Mouse (Mus musculus) ovary, postnatal 14 days (tissue): ENCODE measurements around the gene Phf21a.
"Not testable (repeated sequence)": the region's sequence is repeated elsewhere in the genome, so short reads cannot be mapped to it uniquely, and the experiment has no call there.

ENCODE experiments used
- DNase-seq: peaks from one replicate; pipeline ENCODE4 v3.0.0; 2022; ENCODE audit warnings: low spot score

The Phf21a gene

DNA sequence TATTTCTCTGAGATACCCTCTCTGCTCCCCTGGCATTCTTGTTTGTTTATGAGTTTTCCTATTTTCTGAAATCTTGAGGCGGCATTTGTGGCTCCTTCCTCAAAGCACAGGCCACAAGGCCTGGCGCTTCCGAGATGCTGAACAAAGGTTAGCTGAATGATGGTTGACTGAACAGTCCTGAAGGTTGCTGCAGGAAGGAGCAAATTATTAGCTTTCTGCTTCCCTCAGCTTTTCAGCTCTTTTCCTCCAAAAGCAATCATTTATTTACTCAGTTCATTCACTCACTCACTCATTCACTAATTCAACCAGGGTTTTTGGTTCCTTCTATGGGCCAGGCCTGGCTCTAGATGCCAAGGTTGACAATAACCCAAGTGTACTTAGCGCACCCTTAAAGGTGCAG, 10.7 kb upstream of the Phf21a start:
- no peak for DNase-seq

DNA sequence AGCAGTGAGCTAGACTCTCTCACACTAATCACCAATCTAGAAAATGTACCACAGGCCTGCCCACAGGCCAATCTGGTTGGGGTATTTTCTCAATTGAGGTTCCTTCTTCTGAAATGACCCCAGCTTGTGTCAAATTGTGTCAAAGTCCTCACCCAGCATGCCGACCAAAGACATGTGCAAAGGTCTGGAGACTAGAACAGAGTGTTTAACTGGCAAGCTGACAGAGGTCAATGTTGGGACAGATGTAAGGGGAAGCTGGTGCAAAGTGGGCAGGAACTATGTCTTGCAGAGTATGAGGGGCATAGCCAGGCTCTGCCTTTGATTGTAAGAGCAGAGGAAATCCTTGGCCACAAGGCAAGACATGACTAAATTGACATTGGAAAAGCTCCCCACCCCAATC, 7.2 kb upstream of the Phf21a start:
- DNase-seq, result no peak

DNA sequence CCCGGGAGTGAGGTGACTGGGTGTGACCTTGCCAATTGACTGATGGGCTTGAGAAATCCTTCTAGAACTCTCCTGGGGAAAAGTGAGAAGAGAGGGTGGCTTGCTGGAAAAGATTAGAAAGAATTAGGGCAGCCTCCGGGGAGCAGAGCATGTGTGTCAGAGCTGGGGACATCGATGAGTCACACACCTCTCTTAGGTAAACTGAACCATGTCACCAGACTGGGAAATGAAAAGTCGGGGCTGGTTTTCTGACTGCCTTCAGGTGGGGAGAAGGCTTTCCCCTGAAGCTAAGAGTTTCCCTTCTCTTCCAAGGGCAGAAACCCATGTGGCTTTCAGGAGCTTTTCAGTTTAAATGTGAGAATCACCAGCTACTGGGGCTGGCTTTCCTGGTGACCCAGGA, 5.9 kb upstream of the Phf21a start:
- DNase-seq, result no peak

DNA sequence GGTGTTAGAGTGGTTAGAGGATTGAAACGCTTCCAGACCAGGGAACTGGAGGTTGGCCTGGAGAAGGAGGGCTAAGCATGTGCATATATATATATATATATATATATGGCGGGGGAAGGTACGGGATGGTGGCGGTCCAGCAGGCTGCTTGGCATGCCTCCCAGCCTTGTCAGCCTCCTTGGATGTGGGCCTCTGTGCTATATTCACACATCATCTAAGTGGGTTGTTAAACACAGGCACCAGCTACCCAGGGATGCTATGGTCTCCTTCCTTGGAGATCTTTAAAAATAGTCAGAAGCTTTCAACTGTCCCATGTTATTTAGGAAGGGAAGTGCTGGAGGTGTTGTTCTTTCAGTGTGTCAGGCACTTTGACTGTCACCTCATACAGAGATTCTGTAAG, 3.1 kb upstream of the Phf21a start:
- DNase-seq, result no peak

DNA sequence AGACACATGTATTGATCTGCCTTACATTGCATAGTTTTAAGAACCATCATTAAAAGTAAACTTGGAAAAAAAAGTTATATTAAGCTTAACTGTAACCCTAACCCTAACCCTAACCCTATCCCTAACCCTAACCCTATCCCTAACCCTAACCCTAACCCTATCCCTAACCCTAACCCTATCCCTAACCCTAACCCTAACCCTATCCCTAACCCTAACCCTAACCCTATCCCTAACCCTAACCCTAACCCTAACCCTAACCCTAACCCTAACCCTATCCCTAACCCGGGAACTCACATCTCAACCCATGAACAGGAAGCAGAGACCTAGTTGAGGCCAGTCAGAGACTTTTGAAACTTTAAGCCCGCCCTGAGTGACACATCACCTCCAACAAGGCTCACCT, 586 bp downstream of the Phf21a start:
- not testable (repeated sequence) for DNase-seq

DNA sequence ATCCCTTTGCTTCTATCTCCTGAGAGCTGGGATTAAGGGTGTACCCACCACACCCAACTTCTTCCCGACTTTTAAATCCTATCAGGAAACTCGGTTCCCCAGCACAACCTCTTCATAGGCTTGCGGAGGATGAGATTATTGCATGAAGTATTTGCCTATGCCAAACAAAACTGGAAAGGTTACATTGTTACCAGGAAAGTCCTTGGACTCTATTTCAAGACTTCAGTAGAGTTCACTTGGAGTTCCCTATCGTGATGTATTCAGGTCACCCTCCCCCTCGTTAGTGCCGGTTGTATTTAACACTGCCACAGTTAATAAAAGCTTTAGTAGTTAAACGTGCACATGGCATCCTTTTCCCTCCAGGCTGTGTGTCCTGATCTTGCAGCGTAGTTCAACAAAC, 1.2 kb downstream of the Phf21a start:
- DNase-seq, result no peak

DNA sequence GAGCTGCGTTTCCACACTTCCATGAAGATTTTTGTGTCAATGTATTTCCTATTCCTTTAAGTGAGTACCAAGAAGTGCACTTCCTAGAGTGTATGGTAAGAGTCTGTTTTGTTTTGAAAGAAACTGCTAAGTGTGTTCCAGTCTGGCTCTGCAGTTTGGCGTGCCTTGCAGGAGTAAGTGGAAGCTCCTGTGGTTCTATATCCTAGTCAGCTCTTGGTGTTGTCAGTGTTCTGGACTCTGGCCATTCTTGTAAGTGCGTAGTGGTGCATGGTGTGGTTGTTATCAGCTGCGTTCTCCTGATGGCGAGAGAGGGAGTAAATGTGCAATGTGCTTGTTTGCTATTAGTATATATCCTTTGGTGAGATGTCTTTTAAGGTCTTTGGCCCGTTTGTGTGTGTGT, 7.9 kb downstream of the Phf21a start:
- DNase-seq, result no peak

DNA sequence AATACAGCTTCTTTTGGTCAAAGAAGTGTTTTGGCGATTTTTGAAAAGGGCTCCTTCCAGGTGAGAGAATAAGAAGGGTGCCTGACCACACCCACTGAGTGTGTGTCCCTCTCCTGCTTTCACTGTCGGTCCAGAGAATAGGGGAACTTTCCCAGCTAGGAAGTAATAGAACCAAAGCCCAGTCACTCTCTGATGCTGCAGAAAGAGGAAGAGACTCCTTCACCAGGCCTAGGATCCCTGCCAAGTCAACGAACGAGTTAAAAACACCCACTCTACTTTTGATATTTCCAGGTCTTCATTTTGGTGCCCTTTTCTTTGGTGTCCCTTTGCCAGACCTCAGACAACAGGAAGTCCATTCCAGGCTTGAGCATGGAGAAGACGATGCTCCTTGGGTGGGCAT, 31.6 kb downstream of the Phf21a start:
- DNase-seq, result no peak

DNA sequence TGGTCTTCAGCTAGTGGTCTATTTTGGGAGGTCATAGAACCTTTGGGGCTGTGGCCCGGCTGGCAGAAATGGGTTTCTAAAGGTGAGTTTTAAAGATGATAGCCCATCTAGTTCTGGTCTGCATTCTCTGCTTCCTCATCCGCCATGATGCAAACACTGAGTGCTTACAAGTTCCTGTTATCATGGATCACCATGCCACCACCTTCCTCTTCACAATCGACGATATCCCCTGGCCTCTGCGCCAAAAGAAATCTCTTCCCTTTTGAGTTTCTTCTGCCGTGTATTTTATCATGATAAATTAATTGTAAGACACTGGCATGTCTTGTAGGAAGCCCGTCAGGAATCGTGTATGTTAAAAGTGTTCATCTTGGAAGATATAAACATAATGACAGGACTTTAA, 32.4 kb downstream of the Phf21a start:
- no peak for DNase-seq

DNA sequence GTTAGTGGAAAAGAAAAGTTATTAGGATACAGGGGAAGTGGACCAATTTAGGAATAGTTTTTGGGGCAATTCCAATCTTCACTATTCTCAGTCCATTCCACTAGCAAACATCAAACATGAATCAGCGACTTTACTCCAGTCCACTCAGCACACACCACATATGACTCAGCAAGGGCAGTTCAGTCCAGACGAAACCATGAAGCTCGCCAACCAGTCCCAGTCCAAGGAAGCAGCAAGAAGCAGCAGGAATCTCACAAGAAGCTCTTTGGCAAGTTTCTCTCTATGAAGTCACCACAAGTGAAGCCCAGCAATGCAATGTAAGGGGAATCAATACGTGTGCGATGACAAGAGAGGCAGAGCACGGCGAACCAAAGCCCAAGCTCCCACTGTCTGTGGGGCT, 37.2 kb downstream of the Phf21a start:
- no peak for DNase-seq

DNA sequence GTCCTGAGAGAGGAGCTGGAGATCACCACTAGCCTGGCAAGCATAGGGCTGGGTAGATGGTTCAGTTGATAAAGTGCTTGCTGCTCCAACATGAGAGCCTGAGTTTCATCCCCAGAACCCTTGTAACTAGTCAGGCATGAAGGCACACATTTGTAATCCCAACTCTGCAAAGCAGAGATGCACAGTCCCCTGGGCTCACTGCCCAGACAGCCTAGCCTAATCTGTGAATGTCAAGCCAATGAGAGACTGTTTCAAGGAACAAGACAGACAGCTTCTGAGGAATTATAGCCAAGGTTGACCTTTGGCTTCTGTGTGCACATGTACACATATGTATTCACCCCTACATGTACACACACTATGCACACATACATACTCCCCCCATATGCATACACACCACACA, 45.8 kb downstream of the Phf21a start:
- DNase-seq, result no peak

DNA sequence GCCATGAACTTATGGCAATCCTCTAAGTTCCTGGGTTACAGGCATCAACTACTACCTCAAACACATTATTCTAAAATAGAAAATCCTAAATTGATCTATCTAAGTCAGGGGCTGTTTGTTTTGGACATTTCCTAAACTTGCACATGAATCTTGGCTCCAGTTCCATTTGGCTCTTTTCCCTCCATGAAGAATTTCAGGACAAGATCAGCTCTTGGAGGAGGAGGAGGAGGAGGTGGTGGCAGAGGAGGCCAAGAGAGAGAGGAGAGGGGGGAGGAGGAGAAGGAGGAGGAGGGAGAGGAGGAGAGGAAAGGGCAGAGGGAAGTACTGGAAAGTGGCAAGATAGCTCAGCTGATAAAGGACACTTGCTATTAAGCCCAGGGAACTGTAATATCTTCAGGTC, 46.4 kb downstream of the Phf21a start:
- peak; percentile 15 for DNase-seq

DNA sequence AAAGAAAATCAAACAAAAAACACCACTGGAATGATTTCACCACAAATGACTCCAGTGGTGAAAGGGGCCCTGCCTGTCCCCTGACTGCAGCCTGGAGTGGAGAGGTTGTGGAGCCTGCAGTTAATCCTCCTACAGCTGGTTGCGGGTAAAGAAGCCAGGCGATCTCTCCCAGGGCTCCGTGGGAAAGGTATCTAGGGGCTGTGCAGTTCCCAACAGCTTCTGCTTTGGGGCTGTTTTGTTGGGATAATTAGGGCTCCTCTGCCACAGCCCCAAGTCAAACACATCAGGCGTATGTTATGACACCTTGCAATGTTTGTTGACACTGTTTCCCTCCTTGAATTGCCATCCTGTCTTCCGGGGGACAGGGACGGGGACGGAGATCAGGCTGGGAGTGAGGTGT, 47.5 kb downstream of the Phf21a start:
- DNase-seq, result no peak

DNA sequence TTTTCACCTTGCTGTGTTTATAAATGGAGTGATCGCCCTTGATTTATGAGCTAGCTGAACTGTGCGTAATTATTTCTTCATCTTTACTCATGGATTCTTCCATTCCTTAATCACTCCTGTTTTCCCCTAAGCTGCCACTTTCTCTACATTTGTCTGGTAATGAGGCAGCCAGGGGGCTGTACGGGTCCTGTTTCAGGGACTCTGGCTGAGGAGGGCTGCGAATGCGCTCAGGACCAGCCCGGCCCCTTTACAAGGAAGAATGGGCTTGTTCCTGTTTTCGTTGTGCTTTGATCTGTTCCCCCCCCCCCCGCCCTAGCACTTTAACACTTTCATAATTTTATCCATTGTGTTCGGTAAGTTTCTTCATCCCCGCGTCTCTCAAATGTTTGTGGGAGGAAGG, 48.2 kb downstream of the Phf21a start:
- no peak for DNase-seq

DNA sequence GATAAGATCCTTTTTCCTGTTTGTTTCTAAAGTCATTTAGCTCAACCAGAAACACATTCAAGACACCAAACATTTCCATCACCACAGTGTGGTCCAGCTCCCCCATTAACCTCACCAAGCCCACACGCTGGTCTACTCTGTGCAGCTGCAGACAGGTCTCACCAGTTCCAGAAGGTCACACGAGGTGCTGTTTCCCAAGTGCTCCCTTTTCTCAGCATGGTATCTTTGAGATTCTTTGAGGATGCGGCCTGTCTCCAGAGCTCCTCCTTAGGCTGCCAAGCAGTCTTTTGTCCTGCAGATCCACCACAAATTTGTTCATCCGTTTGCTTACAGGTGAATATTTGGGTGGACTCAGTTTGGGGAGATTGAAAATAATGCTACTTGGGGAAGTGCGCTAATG, 51.0 kb downstream of the Phf21a start:
- no peak for DNase-seq

DNA sequence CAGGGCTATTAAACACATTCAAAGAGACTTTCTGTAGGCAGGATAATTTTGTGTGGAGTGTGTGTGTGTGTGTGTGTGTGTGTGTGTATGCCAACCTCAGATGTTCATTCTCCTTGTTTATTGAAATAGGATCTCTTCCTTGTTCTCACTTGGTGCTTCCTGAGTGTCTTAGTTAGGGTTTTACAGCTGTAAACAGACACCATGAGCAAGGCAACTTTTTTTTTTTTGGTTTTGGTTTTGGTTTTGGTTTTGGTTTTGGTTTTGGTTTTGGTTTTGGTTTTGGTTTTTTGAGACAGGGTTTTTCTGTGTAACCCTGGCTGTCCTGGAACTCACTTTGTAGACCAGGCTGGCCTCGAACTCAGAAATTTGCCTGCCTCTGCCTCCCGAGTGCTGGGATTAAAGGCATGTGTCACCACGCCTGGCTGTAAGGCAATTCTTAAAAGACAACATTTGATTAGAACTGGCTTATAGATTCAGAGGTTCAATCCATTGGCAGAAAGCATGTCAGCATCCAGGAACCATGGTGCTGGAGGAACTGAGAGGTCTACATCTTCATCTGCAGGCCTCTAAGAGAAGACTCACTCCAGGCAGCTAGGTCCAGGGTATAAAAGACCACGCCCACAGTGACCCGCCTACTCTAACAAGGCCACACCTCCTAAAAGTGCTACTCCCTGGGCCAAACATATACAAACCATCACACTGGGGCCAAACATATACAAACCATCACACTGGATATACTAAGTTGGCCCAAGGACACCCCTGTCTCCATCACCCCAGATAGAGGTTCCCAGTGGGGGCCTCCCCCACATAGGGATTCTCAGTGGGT, 55.2 kb downstream of the Phf21a start:
- not testable (repeated sequence) for DNase-seq

DNA sequence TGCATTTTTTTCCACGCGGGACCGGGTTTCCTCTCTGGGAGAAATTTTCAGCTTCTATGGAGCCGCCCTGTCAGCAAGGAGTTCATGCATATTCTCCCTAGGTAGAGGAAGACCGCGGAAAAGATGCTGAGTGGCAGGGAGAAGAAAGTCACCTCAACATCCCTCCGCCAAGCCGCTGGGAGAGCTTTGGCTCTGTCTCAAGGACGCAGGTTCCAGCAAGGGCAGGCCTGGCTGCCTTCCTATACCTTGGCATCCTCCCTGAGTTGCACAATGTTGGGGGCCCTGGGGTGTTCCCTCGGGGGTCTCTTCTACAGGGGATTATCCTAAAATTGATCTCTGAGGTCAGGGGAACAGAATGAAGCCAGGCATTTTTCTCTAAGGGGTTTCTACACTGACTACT, 71.4 kb downstream of the Phf21a start:
- no peak for DNase-seq

DNA sequence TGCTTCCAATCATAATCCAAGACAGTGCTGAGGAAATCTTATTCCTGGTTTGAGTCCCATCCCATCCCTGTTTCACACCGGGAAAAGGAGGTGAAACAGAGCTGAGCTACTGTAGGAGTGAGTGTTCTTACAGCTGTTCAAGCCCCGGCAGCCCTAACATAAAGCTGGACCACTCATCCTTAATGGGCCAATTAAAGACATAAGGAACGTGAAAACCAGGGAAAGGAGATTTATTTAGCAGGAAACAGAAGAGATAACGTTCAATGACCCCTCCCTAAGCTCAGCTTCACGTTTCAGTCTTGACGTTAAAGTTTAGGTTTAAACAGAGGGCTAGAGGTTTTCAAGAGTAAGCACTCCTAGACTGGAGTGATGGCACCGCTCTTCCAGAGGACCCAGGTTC, 74.0 kb downstream of the Phf21a start:
- no peak for DNase-seq

DNA sequence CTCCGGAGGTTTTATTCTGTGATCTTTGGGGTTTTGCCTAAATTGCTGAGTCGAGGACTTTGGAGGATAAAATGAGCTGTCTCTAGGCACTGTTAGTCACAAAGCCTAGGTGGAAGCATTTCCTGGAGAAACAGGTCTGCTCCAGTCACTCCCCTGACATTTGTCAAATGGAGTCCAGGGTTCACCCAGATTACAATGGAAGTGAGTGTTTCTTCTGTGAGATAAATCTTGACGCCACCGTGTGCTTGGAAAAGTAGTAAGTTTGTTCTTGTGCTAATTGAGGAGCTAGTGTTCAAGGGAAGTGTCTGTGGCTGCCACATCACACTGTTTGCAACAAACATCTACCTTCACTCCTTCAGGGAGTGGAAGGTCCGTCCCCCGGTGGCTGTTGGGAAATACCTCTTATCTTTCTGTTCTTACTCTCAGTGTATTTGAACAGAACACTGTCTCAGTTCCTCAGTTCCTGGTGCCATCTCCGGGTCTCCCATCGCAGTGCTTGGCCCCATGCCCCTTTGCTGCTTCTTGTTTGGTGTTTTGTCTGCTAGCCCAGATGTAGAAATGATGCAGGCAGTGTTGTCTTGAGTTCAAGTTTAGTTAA, 78.2 kb downstream of the Phf21a start:
- DNase-seq, result no peak

DNA sequence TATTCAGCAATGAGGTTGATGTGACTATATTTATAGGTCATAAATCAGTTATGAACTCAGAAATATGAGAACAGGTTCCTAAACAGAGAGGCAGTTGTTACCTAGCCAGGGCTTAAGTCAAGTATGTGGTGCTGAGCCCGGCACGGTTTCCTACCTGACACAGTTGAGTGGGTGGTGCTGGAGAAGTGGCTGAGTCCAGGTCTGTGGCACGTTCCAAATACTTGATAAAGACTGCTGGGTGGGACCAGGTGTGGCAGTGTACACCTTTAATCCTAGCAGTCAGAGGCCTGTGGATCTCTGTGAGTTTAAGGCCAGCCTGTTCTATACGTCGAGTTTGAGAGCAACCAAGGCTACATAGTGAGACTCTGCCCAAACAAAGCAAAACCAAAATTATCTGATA, 79.4 kb downstream of the Phf21a start:
- DNase-seq, result no peak

DNA sequence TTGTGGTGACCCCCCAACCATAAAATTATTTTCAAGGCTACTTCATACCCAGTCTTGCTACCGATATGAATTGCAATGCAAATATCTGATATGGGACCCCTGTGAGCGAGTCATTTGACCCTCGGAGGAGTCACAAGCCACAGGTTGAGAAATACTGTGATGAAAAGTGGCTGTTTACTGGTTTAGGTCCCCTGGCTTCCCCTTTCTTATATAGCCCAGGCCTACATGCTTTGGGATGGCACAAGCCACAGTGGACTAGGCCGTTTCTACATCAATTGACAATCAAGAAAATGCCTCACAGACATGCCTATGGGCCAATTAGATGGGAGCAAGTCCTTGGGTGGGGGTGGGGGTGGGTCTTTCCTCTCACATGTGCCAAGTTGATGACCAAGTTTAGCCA, 80.3 kb downstream of the Phf21a start:
- no peak for DNase-seq

DNA sequence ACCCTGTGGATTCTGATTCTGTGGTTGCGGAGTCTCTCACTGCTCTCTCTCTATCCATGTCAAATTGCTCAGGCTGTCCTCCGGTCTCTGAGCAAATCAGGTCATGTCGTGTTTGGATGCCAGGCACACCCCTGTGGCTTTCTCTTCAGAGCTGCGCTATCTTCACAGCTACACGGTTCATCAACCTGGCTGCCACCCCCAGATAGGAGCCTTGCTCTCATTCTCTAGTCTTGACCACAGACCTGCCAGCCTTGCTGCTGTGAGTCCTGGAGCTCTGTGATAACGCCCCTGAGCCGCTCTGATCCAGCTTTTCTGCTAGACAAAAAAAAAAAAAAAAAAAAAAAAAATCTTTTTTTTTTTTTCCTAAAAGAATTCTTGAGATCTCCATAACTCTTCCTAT, 81.3 kb downstream of the Phf21a start:
- DNase-seq, result no peak

DNA sequence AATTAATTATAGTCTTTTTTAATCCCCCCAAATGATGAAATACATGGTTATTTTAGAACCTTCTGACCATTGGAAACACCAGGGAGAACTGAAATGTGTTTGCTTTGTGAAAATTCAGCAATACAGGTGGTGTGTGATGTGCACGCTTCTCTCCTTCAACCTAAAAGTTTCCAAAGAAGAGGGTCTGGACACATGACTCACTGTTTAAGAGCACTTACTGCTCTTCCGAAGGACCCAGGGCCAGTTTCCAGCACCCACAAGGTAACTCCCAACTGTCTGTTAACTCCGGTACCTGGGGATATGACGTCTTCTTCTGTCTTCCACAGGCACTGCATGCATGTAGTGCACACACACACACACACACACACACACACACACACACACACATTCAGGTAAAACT, 82.1 kb downstream of the Phf21a start:
- DNase-seq, result no peak

DNA sequence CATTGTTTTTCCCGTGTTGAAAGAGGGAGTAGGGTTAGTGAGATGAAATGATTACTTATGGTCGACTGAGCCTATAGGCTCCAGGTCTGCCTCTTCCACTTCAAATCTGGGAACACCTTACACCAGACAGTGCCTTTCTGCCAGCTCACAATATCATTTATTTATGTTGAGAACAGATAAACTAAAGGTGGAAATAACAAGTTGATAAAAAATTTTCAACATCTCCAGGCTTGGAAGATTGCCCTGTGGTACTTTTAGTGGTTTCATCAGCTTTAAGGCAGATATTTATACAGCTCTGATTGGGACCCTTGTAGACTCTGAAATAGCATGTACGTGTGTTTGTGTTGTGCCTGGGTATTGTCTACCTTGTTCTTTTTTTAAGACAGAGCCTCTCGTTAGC, 83.4 kb downstream of the Phf21a start:
- DNase-seq, result no peak
